In genomic region chr13:43428436-43428835, GRCm38 (mm10) we compare ENCODE assay signal across 1 mouse cellular context.
TF ChIP-seq lines count a peak whose summit lies in the region.

No protein-coding gene starts in this region.

TF ChIP-seq in MEL, 35 proteins besides CTCF, POLR2A, EP300 and RAD21:
- TF ChIP-seq SMC3 (IDR thresholded peaks at IDR 0.05; ENCODE audit: low read depth, low read length) (no peak), ZMIZ1 (IDR thresholded peaks at IDR 0.05; ENCODE audit: low read depth, low read length) (no peak), BHLHE40 (IDR thresholded peaks at IDR 0.05; ENCODE audit: borderline replicate concordance, low read depth, low read length) (no peak), MYB (IDR thresholded peaks at IDR 0.05; ENCODE audit: low read depth, low read length) (no peak), TBP (IDR thresholded peaks at IDR 0.05; ENCODE audit: low read depth, low read length) (no peak), TCF12 (IDR thresholded peaks at IDR 0.05; ENCODE audit: low read depth, low read length) (no peak), SIN3A (IDR thresholded peaks at IDR 0.05; ENCODE audit: low read length) (no peak), ZKSCAN1 (IDR thresholded peaks at IDR 0.05; ENCODE audit: low read depth, low read length) (no peak), CHD1 (IDR thresholded peaks at IDR 0.05; ENCODE audit: low read depth, low read length) (no peak), USF2 (IDR thresholded peaks at IDR 0.05; ENCODE audit: borderline replicate concordance in 1 of 2, insufficient read depth in 1 of 2, low read depth in 1 of 2, low read length in 2 of 2) (no peak), MXI1 (IDR thresholded peaks at IDR 0.05; ENCODE audit: low read depth, low read length) (no peak), MYC (IDR thresholded peaks at IDR 0.05; ENCODE audit: low read depth, low read length) (no peak), POLR2AphosphoS2 (IDR thresholded peaks at IDR 0.05; ENCODE audit: low read length) (no peak)
TF ChIP-seq in MEL: peak in this region for 0.
